Mouse (Mus musculus) retina, postnatal 7 days (tissue): ENCODE data around the gene Hus1.

ENCODE experiments used
- DNase-seq: peaks from one replicate; pipeline ENCODE4 v3.0.0-alpha.2; 2012; ENCODE audit warnings: low read depth, low spot score

The Hus1 gene

GRCm38 (mm10) chr11:8978154-8978553, 32.8 kb downstream of the Hus1 start:
- no peak for DNase-seq

DNA sequence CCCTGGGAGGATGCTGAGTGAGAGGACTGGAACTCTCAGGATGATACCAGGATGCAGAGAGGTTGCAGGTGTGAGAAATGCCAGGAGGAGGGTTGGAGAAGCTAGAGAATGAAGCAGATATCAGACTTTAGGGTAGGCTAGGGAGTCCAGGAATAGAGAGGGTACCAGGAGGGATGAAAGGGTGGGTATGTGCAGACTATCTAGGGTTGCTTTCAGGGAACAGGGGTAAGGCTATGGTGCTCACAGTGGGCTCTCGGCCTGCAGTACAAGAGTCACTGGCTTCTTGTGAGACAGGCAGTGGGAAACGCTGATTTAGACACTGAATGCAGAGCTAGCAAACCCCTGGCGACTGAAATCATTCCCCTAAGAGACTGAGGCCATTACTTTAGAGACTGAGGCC, 37.8 kb downstream of the Hus1 start, which contains the start of gene Pkd1l1:
TSS of gene Pkd1l1 (minus strand) at position 101 of the 400 bp plus-strand sequence.
- DNase-seq: no peak

GRCm38 (mm10) chr11:8972093-8972492, 38.9 kb downstream of the Hus1 start:
- no peak for DNase-seq

DNA sequence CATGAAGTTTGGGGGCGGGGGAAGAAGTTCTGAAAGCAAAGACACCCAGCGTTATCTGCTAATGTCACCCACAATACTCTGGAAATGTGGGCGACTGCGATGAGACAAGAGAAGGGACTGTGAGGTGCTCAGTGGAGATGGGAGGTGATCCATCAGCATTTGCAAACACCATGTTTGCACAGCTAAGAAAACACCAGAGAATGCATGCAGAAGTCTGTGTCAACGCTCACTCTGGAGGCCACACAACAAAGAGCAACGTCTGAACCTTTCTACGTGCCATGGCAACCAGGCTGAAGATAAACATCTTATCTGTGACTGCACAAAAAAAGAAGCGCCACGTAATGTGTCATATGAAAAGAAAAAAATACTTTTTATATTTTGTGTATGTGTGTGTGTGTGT, 40.5 kb downstream of the Hus1 start:
- no peak for DNase-seq

GRCm38 (mm10) chr11:8968094-8968493, 42.9 kb downstream of the Hus1 start:
- DNase-seq: no peak

DNA sequence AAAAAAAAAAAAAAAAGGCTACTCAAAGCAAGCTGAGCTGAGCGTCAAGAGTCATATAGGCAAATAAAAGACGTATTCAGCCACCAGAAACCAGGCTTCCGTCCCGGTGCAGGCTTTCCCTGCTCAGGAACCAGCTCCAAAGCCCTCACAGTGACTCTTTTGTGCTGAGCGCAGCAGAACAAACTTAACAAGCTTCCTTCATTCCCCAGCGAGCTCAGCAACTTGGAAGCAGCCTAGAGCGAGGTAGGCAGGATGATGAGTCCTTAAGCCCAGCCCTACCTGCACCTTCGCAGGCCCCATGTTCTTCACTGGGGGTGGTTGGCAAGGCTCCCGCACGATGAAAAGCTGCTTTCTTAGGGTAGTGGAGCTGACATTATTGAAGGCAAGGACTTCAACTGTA, 52.4 kb downstream of the Hus1 start:
- no peak for DNase-seq

- no peak for DNase-seq
Observed at GRCm38 (mm10) chr11:8958108-8958507, 52.9 kb downstream of the Hus1 start.

DNA sequence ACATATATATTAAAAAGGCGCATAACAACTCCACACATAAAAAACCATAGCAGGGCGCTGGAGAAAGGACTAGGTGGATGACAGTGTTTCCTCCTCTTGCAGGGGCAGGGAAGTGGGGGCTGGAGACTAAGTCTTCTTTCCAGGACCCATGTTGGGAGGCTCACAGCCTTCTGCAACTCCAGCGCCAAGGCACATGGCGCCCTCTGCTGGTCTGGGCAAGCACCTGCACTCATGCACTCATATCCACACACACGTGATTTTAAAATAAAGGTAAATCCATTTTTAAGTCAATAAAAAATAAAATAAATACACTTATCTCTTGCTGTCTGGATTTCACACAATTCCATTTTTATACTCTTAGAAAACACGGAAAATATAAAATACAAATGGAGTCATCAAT, 54.0 kb downstream of the Hus1 start:
- DNase-seq: no peak

GRCm38 (mm10) chr11:8955678-8956077, 55.3 kb downstream of the Hus1 start:
- DNase-seq: no peak

DNA sequence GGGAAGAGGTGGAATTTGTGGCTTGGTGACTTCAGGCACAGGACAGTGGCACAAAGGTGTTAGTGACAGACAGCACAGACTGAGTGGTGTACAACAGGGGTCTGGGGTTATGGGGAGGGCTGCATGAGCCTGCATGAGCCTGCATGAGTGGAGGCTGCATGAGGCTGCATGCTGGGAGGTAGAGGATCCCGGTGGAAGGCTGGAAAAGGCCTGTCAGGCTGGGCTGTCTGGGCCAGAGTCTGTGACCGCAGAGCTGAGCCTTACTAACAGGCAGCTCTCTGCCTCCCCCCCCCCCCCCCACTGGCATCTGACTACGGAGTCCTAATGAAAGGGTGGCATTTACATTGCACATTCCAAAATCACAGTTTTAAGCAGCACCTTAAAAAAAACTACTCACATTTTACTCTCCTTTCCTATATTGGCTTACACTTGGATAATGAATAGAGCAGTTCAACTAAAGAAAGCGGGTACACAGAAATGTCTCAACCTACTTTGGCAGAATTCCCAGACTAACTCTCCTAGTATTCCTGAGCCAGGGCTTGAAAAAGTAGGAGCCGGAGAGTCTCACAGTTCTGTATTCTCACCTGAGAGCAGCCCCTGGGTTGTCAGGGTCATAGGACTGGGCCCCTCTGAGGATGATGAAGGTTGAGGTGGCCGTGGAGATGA, 61.1 kb downstream of the Hus1 start:
- DNase-seq: no peak

DNA sequence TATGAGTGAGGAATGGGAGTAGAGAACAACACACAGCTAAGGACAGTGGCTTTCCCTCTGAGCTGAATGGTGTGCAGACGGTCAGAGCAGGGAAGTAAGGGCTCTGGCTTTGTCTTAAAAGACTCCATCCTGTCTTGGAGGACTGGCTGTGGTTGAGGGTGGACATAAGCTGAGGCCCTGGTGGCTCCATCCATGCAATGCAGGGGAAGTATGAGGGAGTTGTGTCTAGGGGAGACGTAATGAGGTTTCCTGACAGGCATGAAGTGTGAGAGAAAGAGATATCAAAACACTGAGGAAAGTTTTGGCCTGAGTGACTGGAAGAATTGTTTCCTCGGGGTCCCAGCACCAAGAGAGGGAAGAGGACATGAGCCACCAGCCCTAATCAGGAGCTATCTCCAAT, 62.1 kb downstream of the Hus1 start:
- no peak for DNase-seq

GRCm38 (mm10) chr11:8944114-8944513, 66.9 kb downstream of the Hus1 start:
- no peak for DNase-seq
